Mouse (Mus musculus): ENCODE measurements around the gene Olfr699.
"Not testable (repeated sequence)": the region's sequence is repeated elsewhere in the genome, so short reads cannot be mapped to it uniquely, and the experiment has no call there.

Olfr699 gene

GRCm38 (mm10) chr7:106793098-106793497 is at the start of gene Olfr699:
Olfr699 (minus strand) TSS chr7:106793198.
- no peak for DNase-seq (ENCODE audit: low spot score in 2 of 2)

DNA sequence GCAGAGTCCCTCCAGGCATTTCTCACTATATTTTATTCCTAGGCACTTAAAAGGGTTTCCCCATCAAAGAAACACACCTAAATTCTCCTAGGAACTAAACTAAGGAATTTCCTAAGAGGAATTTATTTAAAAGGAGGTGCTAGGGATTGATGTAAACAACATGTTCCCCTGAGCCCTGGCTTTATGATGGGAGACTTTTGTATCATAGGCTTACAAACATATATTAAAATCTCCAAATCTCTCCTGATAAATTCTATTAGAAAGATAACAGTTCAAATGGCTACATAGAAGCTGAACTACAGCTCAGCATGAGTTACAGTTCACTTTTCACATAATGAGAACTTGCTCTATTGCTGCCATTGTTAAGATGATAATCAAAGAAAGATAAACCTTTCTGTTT is 40.8 kb upstream of the Olfr699 start, which contains the start of gene Olfr702:
Olfr702 (minus strand) TSS at position 101 of the 400 bp plus-strand sequence.
- DNase-seq (ENCODE audit: low spot score in 2 of 2): no peak

DNA sequence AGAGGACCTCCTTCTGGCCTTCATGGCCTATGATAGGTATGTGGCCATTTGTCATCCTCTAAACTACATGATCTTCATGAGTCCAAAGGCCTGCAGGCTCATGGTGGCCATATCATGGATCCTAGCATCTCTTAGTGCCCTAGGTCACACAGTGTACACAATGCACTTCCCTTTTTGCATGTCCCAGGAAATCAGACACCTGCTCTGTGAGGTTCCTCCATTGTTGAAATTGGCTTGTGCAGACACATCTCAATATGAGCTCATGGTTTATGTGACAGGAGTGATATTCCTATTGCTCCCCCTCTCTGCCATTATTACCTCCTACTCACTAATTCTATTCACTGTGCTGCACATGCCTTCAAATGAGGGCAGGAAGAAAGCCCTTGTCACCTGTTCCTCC is 25.4 kb upstream of the Olfr699 start:
- DNase-seq (ENCODE audit: low spot score in 2 of 2): no peak

- DNase-seq (ENCODE audit: low spot score in 2 of 2): no peak
These were observed 22.8 kb upstream of the Olfr699 start for GRCm38 (mm10) chr7:106815775-106816174.

DNA sequence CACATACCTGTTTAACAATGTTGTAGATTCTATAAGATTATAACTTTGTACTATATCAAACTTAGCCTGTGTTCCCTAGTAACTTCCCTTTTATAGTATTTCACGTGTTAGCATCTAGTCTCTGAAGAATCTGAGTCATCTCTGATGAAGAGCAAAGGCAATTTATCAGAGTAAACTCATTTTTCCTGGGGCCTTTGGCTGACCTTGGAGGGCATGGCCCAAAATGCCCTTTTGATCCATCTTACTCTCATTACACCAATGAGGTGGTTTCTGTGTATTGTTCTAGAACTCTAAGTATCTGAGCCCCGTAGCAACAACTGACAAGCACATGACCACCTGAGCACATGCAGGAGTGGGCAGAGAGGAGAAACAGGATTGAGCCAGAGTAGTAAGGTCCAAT is 20.8 kb upstream of the Olfr699 start, which contains the start of gene Olfr701:
Olfr701 (plus strand) TSS at position 301 of the 400 bp plus-strand sequence.
- DNase-seq (ENCODE audit: low spot score in 2 of 2): no peak

GRCm38 (mm10) chr7:106808734-106809133 is 15.7 kb upstream of the Olfr699 start, which contains the start of gene Olfr700:
Olfr700 (minus strand) TSS chr7:106808834.
- no peak for DNase-seq (ENCODE audit: low spot score in 2 of 2)

GRCm38 (mm10) chr7:106788330-106788729 is 4.7 kb downstream of the Olfr699 start:
- no peak for DNase-seq (ENCODE audit: low spot score in 2 of 2)

GRCm38 (mm10) chr7:106761008-106761407 is 32.0 kb downstream of the Olfr699 start:
- DNase-seq (ENCODE audit: low spot score in 2 of 2): not testable (repeated sequence)

- DNase-seq (ENCODE audit: low spot score in 2 of 2): no peak
These were observed 34.2 kb downstream of the Olfr699 start for GRCm38 (mm10) chr7:106758800-106759199.

- DNase-seq (ENCODE audit: low spot score in 2 of 2): no peak
These were observed 37.7 kb downstream of the Olfr699 start, which contains the start of gene Olfr698 for GRCm38 (mm10) chr7:106755297-106755696. Olfr698 (minus strand) TSS chr7:106755397.

DNA sequence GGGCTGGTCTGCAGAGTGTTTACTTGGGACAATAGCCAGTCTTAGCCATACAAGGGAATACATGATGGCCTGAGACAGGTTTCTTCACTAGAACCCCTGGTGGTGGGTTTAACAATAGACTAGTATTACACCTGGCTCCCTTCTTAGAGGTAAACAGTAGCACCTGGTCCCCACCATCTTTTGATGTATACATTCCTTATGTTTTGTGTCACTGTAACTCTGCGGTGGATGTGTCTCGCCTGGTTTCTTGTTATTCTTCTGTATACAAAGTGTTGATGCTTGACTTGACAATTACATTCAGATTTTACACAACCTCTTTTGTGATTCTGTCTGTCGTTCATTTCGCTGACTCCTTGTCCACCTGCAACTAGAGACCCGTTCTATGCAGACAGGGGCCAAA is 47.2 kb downstream of the Olfr699 start:
- DNase-seq (ENCODE audit: low spot score in 2 of 2): no peak

GRCm38 (mm10) chr7:106742343-106742742 is 50.7 kb downstream of the Olfr699 start, which contains the start of gene Olfr697:
Olfr697 (minus strand) TSS chr7:106742443.
- no peak for DNase-seq (ENCODE audit: low spot score in 2 of 2)

Measured in urinary bladder, adult 18-20 months (tissue).